Mouse (Mus musculus) monocyte, adult 5-6 weeks (primary cell): ENCODE measurements around the gene Zbtb1. TPM values are rescaled to one million over a fixed set of nuclear protein-coding genes. Genes with fewer than 3 reads are reported as not detected.
"Not testable (repeated sequence)": the region's sequence is repeated elsewhere in the genome, so short reads cannot be mapped to it uniquely, and the experiment has no call there.

Experiments used
- ATAC-seq: fragments of 153-309, 156-312 bp; replicated peaks from 2 replicates; pipeline ENCODE4 v1.8.0; 2017; ENCODE audit warnings: mild to moderate bottlenecking; ENCODE audit not compliant: low TSS enrichment, insufficient number of reproducible peaks, severe bottlenecking, poor library complexity, low FRiP score
- total RNA-seq: library from RNA; stranded (forward); fragments of 200-1000, 200-491, 200-594 nt; gene quantifications from 3 replicates; pipeline ENCODE4 v1.2.3, GENCODE M21; 2017

Gene Zbtb1
- total RNA-seq, 1 experiment from 2014 or later = 22.9 TPM

- not testable (repeated sequence) for ATAC-seq
Measured at GRCm38 (mm10) chr12:76443488-76443887, 73.4 kb downstream of the Zbtb1 start.

GRCm38 (mm10) chr12:76444359-76444772, 74.3 kb downstream of the Zbtb1 start:
- no peak for ATAC-seq

GRCm38 (mm10) chr12:76444862-76445261, 74.8 kb downstream of the Zbtb1 start:
- no peak for ATAC-seq

GRCm38 (mm10) chr12:76446201-76446600, 76.1 kb downstream of the Zbtb1 start:
- no peak for ATAC-seq

Other genes starting within 250 kb of the Zbtb1 start
- gene Esr2, start 193.0 kb upstream of the Zbtb1 start, total RNA-seq = not detected in 3 replicates
- 1.3 TPM in 1 of 3 replicates, not detected in the others for gene Tex21, start 123.5 kb upstream of the Zbtb1 start, total RNA-seq
- gene Mthfd1, start 115.0 kb upstream of the Zbtb1 start, total RNA-seq = 16.1 to 31.0 TPM (median 19.5 TPM) in 3 replicates
- gene Akap5, start 45.4 kb upstream of the Zbtb1 start, total RNA-seq = 0.10 to 1.3 TPM (median 0.32 TPM) in 3 replicates
- 6.7 to 16.7 TPM (median 15.7 TPM) in 3 replicates for gene Zbtb25, start 664 bp upstream of the Zbtb1 start, total RNA-seq
- 9.5 to 14.7 TPM (median 11.9 TPM) in 3 replicates for gene Hspa2, start 33.9 kb downstream of the Zbtb1 start, total RNA-seq
- gene Ppp1r36, start 47.3 kb downstream of the Zbtb1 start, total RNA-seq = 1.9 TPM in 1 of 3 replicates, not detected in the others
- gene Plekhg3, start 160.6 kb downstream of the Zbtb1 start, total RNA-seq = 54.4 to 58.3 TPM (median 55.2 TPM) in 3 replicates